Mouse (Mus musculus) heart, adult 8-10 months (tissue): ENCODE measurements at regions not wholly inside any gene's neighbourhood (a gene's known extent, or its start where the extent isn't known, plus 50 kb on each side); places are given as distances from the start of the nearest gene placed in this dataset.

Experiments used
- DNase-seq: peaks from one replicate; pipeline ENCODE4 v3.0.0; 2022; ENCODE audit warnings: low spot score

- no peak for DNase-seq
Observed at GRCm38 (mm10) chr1:18389591-18389990, 124.7 kb upstream of the Defb41 start.

DNA sequence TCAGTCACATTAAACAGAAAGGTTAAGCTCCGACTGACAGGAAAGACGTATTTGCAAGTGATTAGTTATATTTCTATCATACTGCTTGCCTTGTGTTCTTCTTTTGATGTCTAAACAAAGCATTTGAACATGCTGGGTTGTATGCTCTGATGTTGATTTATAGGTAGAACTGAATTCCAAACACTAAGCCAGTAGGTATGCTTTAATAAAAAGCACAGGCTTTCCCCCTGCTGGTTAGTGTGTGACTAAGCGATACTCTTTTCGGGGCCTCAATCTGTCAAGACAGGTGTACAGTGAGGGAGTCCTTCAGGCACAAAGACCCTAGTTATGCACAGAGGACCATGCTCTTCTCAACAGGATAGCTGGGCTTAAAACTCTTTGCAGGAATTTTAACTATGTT lies 119.1 kb upstream of the Defb41 start:
- no peak for DNase-seq

DNA sequence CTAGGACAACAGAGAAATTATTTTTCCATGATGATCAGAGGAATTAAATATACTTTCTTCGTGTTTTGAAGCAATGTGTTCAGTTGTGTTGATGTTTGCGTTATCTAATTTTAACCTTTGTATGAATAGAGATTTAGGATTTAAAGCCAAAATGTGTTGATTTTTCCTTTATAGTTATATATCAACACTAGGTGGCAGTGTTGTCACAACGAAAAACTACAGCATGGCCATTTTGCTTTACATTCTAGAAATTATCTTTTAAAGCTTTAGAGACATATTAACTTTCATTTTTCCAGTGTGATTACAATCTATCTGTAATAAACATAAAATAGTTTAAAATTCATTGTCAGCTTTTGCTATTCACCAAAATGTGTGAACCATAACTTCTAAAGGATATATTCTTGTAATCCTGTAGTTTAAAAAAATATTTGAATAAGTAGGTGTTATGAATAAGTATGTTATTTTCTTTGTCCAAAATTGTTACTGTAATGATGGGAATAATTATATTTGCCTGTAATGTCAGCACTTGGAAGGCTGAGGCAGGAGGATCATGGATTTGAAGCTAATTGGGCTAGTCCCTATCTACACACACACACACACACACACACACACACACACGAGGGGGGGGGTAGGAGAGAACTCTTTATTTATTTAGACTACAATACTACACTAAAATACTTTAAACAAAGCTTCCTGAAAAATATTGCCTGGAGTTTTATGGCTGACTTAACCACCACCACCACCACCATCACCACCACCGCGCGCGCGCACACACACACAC lies 95.2 kb upstream of the Defb41 start:
- no peak for DNase-seq

DNA sequence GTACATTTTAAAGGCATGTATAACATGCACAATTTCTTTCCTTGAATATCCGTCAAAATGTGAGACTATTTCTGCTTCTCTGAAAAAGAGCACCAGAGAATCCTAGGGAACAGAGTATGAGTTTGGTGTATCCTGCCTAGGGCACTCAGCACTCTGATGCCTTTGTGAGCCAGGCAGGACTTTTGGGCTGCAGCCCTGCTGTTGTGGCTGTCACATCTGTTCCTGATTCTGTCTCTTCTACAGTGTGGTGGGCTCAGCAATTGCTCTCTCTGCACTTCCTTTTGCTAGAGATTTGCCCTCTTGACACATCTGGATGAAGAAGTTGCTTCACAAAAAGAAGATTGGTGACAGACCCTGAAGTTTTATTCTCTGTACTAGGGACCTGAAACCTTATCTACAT lies 73.9 kb upstream of the Defb41 start:
- DNase-seq, result no peak
